Mouse (Mus musculus) regulatory T cell (primary cell): ENCODE results near the gene Lpcat3.

Source experiments
- in situ Hi-C: fragments of 300-600 bp; cut with MboI, MseI; formaldehyde crosslinking; loops from one replicate; pipeline ENCODE4 v1.15.1; 2025; ENCODE audit warnings: high pct_unique_total_duplicates

The Lpcat3 gene

DNA sequence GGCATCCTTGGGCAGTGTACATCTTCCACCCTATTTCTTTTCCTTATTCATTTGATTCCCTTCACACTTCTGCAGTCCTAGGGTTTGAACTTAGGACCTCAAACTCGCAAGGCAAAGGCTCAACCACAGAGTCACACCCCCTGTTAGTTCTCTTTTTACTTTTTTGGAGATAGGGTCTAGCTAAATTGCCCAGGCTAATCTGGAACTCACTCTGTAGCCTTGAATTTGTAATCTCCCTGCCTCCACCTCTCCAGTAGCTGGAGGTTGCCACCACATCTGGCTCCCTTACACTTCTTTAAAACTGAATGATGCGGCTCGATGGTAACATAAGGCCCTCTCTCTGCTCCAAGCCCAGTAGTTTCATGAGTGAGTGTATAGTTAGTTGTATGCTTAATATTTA, 71.6 kb downstream of the Lpcat3 start:
- in situ Hi-C loops, result loop anchor here (10.0 kb wide), 1 partner anchor 1910 kb away; no protein-coding TSS in a partner anchor

DNA sequence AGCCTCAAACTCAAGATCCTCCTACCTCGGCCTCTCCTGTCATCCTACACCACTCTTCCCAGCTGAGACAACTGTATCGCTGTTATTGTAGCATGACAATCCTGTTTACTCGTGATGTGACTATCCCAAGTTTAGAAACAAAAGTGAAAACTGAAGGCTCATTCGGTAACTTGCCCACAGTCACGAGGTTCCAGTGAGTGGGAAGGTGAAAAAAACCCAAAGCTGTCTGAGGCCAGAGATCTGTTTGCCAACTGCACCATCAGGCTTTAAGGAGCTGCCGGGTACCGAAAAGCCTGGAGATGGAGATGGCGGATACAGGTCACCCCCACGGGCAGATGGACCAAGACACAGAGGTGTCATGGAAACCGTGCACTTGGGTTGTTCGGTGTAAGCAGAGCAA, 74.2 kb downstream of the Lpcat3 start:
- in situ Hi-C loops, result loop anchor here (10.0 kb wide), 1 partner anchor 1912 kb away; no protein-coding TSS in a partner anchor

DNA sequence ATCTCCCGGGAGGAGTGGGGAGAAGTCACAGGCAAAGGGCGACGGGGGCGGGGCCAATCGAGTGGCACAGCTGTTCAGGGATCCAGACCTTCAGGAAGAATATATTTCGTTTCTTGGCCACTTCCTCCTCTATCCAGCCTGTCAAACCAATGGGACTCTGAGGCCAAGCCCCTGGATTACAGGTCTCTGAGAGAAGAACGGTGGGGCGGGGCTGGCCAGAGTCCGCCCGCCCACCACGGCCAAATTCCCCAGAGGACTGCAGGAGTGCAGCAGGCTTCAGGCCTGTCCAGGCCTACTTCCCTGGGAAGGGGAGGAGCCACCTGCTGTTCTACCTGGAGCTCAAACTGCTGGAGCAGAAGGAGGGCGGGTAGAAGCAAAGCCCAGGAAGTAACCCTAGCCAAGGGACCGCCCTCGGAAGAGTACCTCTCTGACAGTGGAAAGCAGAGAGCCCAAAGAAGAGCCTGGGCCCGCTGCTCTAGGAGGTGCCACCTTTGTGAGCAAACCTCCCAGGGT, 75.7 kb downstream of the Lpcat3 start, which contains the start of gene Ptpn6:
Gene Ptpn6 (minus strand): TSS at position 204 of the 513 bp plus-strand sequence.
- in situ Hi-C loops, result loop anchor here (10.0 kb wide), 1 partner anchor 1914 kb away; no protein-coding TSS in a partner anchor

DNA sequence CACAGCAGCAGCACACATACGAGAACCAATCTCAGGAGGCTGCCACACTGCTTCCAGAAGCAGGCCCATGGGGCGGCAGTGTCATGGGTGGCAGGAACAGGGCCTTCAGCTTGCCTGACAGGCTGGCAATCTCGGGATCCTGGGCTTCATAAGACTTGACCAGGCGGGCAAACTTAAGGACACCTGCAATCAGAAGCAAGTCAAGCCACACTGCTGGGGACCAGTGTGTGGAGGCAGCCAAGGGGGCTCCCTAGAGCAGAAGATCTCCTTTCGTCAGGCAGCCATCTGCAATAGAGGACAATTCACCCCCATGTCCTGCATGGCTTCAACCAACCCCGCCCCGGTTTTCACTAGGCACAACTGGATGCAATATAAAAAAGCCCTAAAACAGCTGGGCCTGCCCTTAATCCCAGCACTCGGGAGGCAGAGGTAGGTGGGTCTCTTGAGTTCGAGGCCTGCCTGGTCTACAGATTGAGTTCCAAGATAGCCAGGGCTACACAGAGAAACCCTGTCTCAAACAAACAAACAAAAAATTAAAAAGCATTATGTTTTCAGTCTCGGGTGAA, 76.5 kb downstream of the Lpcat3 start:
- in situ Hi-C loops, result loop anchor here (10.0 kb wide), 1 partner anchor 1915 kb away; no protein-coding TSS in a partner anchor

DNA sequence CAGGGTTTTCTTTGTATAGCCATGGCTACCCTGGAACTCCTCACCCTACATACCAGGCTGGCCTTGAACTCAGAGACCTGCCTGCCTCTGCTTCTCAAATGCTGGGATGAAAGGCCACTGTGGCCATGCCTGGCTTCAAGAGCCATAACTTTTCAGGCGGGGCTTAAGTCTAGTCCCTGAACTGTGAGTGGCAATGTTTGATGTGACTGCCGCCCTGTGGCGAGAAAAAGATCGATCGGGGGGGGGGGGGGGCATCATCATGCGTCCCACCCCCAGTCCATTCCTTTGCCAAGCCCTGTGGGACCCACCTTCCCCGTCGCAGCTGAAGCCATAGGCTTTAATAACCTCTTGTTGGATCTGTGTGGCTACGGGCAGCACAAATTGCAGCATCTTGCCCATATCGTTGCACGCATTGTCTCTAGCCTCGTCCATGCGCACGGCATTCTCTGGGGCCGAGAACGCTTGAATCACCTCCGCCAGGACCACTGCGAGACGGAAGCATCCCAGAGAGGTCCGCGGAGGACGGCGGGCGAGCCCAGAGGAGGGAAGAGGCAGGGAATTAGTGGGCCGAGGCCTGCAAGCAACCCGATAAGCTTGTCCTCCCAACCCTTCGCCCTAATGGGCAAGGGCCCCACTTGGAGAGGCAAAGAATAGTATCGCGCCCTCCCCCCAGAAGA, 77.5 kb downstream of the Lpcat3 start:
- in situ Hi-C loops, result no loop called here

DNA sequence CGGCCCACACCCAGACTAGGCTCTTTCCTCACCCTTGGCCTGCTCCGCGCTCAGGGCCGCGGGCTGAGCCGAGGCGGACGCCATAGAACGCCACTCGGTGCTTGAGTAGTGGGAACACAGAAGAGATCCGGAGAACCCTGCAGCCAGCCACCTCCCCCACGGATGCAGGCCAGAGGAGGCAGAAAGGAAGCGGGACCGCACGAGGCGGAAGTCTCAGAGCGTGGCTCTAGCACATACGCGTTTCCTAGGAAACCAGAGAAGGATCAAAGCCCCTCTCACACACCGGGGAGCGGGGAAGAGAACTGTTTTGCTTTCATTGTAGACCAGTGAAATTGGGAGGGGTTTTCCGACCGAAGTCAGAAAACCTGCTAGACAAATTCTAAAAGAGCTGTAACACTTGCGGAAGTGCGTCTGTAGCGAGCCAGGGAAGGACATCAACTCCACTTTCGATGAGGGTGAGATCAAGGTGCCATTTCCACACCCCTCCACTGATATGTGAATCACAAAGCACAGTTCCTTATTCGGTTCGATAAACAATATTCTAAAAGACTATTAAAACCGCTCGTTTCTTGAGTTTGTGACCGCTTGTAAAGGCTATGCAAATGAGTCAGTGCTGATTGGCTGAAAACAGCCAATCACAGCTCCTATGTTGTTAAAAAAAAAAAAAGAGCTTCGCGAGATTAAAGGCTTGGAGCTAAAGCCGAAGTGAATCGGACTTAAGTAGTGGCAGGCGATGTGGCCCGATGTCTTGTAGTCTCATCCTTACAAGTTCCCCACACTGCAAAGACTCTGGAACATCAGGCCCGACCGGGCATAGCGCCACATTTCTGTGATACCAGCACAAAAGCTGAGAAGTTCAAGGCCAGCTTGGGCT, 78.3 kb downstream of the Lpcat3 start, which contains the start of gene Grcc10:
Gene Grcc10 (minus strand): TSS at position 487 of the 874 bp plus-strand sequence.
- in situ Hi-C loops, result no loop called here

DNA sequence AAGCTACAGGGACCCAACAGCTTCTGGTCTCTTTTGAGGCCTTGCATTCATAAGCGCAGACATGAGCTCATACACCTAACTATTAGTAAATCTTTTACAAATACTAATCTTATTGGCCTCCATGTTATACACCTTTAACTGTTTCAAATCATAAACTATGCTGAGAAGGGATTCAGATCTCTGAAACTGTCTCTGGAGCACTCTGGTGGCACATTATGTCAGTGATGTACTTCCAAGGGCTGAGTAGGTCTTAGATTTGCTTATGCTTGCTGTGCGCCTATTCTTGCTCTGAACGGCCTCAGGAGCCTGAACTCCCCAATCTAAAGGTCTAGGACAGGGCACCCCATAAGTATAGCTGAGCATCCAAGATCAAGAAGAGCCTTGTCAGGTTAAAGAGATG, 79.0 kb downstream of the Lpcat3 start:
- in situ Hi-C loops, result no loop called here

DNA sequence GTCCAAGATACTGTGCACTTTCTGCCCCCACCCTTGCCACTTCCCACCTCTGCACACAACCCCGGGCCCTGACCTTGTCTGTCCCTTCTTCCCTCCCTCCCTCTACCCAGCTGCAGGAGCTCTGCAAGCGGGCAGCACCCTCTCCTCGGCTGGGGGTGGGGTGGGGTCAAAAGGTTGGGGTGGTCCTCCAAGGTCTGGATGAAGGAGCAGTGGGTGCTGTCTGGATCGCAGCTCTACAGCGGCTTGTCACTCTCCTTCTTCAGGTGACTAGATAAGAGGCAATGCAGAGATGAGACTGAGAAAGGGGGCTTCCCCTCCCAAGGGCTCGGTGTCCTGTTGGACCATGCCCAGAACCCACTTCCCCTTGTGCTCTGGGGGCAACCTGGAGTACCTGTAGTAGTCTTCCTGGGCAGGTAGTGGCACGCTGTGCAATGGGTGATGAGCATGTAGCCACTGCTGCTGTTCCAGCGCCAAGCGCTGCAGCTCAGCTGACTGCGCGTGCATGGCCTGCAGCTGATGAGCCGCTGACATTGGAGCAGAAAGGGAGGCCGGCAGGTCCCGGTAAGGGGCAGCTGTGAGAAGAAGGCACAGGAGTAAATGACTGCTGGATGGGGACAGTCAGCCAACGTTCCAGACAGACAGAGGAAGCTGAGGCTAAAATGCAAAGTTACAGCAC, 80.2 kb downstream of the Lpcat3 start:
- in situ Hi-C loops, result no loop called here

DNA sequence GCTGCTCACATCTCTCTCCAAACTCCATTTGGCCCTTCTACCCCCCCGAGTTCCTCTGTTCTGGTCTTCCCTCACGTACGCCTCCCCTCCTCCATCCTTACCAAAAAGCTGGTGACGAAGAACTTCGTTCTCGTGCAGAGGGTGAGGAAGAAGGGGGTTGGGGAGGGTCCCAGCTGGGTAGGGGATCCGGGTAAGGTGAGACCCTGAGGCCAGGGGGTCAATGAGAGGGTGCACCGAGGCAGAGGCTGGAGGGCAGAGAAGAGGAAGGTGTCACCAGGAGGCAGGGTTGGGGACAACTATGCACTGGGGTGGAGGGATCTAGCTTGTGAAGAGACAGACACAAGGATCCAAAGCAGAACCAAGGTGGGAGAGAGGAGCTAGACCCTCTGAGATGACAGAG, 80.8 kb downstream of the Lpcat3 start:
- in situ Hi-C loops, result no loop called here

DNA sequence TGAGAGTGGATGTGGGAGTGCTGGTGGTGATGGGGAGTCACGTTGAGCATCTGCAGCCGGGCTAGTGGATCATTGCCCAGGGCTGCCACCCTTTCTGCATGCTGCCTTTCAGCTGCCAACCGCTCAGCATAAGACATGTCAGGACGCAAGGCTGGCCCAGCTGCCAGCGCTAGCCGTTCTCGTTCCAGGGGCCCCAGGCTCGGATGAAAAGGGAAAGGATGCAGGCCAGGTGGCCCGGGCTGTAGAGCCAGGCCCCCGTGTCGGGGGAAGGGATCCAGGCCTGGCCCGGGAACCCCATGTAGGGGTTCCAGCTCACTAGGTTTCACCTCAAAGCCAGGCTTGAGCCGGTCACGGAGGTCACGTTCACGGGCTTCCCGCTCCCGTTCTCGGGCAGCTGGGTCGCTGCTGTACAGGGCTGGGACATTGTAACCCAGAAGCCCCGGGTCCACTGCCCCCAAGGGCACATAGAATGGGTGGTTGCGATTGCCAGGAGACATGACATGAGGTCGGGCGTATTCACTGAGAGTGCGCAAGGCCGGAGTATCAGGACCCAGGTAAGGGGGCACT, 82.0 kb downstream of the Lpcat3 start:
- in situ Hi-C loops, result no loop called here

DNA sequence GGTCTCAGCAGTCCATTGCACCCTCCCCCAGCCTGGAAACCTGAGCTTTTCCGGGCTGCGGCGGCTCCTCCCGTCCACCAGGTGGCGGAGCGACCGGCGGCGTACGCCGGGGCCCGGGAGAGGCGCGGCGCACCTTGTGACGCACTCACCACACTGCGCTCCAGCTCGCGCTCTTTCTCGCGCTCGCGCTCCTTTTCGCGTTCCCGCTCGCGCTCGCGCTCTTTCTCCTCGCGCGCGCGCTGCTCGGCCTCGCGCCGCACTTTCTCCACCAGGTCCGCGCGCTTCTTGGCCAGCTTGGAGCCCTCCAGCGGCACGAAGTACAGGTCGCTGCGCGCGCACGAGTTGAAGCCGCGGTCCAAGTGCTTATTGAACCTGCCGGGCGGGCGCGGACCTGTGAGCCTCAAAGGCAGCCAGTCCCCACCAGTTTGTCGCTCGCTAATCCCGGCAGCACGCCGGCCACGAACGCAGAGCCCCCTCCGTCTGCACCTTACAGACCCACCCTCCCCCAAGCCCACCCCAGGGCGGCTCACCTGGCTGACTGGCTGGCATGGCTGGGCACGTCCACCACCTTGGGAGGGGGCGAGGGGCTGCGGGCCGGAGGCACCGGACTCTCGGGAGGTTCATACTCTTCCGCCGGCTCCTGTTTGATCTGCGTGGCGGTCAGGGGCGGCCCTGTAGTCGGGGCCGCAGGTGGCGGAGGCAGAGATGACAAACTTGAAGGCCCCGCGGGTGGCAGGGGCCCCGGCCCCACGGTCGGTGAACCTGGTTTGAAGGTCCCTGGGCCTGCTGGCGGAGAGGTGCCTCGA, 82.9 kb downstream of the Lpcat3 start:
- in situ Hi-C loops, result no loop called here

DNA sequence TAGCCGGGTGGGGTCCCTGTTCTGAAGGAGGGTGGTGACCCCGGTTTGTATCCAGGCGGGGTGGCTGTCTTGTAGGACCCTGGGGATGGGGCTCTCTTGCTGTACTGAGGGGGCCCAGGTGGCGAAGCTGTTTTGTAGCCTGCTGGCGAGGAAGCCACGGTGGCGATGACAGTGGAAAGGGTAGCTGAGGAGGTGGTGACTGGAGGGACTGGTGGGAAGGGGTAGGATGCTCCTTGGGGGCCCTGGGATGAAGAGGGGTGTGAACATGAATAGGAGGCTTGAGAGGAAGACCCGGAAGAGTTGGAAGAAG, 83.4 kb downstream of the Lpcat3 start:
- in situ Hi-C loops, result no loop called here

DNA sequence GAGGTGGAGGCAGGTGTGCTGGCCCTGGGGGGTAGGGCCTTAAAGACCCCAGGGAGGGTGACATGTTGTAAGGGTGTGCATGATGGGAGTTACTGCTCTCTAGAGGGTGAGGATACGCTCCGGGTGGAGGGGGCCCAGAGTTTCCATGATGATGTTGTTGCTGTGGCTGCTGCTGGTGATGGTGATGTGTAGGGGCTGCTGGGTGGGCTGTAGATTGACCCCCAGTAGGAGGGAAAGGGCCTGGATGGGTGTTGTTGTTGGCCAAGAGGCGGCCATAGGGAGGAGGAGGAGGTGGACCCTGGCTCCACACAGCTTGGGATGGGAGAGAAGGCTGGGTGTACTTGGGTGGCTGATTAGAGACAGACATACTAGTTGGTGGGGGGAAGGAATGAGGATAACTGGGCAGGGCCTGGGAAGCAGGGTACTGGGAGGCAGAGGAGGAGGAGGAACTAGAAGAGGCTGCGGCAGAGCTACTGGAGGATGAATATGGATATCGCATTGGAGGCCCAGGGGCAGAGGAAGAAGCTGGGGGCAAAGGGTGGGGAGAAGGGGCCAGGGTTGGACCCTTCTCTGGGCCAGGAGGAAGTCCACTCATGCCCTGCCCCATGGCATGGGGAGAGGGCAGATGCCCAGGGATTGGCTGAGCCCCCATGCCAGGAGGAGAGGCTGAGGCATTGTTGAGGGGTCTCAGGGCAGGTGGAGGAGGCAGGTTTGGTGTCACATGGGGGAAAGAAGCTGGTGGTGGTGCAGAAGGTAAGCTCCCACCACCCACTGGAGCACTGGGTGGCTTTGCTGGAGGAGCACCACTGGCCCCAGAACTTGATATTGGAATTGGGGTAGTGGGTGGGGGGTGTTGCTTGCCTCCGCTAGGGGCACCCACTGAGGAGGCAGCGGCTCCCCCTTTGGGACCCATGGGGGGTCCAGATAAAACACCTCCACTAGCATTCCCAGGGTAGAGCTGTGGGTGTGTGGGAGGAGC, 84.1 kb downstream of the Lpcat3 start:
- in situ Hi-C loops, result no loop called here

DNA sequence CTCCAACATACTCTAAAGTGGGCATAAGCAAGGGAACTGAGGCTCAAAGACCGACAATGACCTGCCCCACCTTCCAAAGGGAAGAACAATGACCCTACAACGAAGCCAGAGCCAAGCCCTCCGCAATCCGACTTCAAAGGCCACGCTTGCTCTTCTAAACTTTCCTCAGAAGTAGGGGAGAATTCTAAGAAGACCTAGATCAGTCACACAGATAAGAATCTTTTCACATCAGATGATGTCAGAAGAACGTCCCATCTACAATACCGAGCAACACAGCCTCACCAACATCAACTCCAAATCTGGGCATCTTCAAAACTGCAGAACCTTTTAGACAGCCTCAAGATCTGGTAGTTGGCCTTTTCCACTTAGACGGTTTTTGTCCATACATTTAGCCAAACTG, 87.6 kb downstream of the Lpcat3 start:
- in situ Hi-C loops, result loop anchor here (10.0 kb wide), 1 partner anchor 816 kb away; no protein-coding TSS in a partner anchor

DNA sequence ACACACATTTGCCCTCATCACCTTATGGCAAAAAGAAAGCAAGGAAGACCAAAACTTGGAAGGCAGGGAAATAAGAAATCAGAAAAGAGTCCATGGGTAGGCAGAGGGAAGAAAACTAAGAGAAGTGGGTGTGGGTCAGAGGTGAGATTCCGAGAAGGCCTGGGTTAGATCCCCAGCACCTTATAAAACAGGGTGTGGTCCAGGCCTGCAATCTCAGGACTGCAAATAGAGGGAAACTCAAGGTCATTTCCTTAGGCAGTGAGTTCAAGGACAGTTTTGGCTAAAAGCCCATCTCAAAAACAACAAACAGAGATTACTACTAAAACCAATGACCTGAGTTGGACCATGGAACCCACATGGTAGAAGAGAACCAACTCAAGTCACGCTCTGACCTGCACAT, 91.0 kb downstream of the Lpcat3 start:
- in situ Hi-C loops, result loop anchor here (10.0 kb wide), 1 partner anchor 819 kb away; no protein-coding TSS in a partner anchor
